Mouse (Mus musculus): Measurements from ENCODE around the gene Fam243.

Fam243 gene

DNA sequence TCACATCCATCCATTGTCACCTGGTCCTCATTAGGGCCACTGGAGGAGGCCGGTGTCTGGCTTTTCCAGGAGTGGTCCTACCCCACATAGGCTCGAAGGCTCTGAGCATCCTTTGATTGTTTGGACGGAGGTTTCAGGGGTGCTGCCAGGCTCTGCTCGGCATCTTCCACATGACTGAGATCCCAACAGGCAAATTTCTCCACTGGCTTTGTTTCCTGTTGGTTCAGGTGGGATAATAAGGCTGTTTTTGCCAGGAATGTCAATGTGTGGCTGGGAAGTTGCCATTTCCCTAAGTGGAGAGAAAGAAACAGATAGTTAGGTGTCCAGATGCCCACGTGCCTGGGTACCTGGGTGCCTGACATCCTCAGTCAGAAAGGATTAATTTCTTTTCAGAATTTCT lies 46.7 kb downstream of the Fam243 start:
- DNase-seq (ENCODE audit: low read depth in 2 of 2, low spot score in 2 of 2): no peak
